Mouse (Mus musculus) urinary bladder, postnatal 36 days (tissue): ENCODE data around the gene Camta1.

Source experiments
- DNase-seq, 2 experiments: peaks; one replicate each; pipeline ENCODE4 v3.0.0; 2022; ENCODE audit warnings: low spot score in 2 of 2, mixed read lengths in 1 of 2

The Camta1 gene

GRCm38 (mm10) chr4:151604481-151604880, 257.2 kb downstream of the Camta1 start:
- DNase-seq = peak; percentile 50 to 64

- DNase-seq = no peak
Observed at GRCm38 (mm10) chr4:151603586-151603985, 258.1 kb downstream of the Camta1 start.

- no peak for DNase-seq
Observed at GRCm38 (mm10) chr4:151595116-151595515, 266.6 kb downstream of the Camta1 start.

- no peak for DNase-seq
Observed at GRCm38 (mm10) chr4:151593042-151593441, 268.6 kb downstream of the Camta1 start.

GRCm38 (mm10) chr4:151586074-151586473, 275.6 kb downstream of the Camta1 start:
- DNase-seq = no peak

GRCm38 (mm10) chr4:151577961-151578360, 283.7 kb downstream of the Camta1 start:
- DNase-seq = no peak

GRCm38 (mm10) chr4:151576291-151577108, 285.2 kb downstream of the Camta1 start:
- DNase-seq = no peak

- no peak for DNase-seq
Observed at GRCm38 (mm10) chr4:151572716-151573115, 289.0 kb downstream of the Camta1 start.

GRCm38 (mm10) chr4:151569586-151569985, 292.1 kb downstream of the Camta1 start:
- no peak for DNase-seq

- no peak for DNase-seq
Observed at GRCm38 (mm10) chr4:151568887-151569286, 292.8 kb downstream of the Camta1 start.

GRCm38 (mm10) chr4:151567105-151567504, 294.6 kb downstream of the Camta1 start:
- no peak for DNase-seq

GRCm38 (mm10) chr4:151555505-151555904, 306.2 kb downstream of the Camta1 start:
- no peak for DNase-seq

GRCm38 (mm10) chr4:151549523-151549922, 312.2 kb downstream of the Camta1 start:
- no peak for DNase-seq

- no peak for DNase-seq
Observed at GRCm38 (mm10) chr4:151545452-151545851, 316.2 kb downstream of the Camta1 start.

GRCm38 (mm10) chr4:151544191-151544590, 317.5 kb downstream of the Camta1 start:
- no peak for DNase-seq

- no peak for DNase-seq
Observed at GRCm38 (mm10) chr4:151540546-151540945, 321.1 kb downstream of the Camta1 start.

- peak in 1 of 2 experiments; percentile 23 for DNase-seq
Observed at GRCm38 (mm10) chr4:151539881-151540280, 321.8 kb downstream of the Camta1 start.

- no peak for DNase-seq
Observed at GRCm38 (mm10) chr4:151539167-151539525, 322.5 kb downstream of the Camta1 start.

GRCm38 (mm10) chr4:151538446-151539166, 323.1 kb downstream of the Camta1 start:
- no peak for DNase-seq

GRCm38 (mm10) chr4:151535916-151536450, 325.7 kb downstream of the Camta1 start:
- DNase-seq = no peak

- DNase-seq = no peak
Observed at GRCm38 (mm10) chr4:151533451-151533850, 328.2 kb downstream of the Camta1 start.

- DNase-seq = no peak
Observed at GRCm38 (mm10) chr4:151528436-151528835, 333.2 kb downstream of the Camta1 start.

GRCm38 (mm10) chr4:151527763-151528162, 333.9 kb downstream of the Camta1 start:
- DNase-seq = no peak
